ENCODE assay signal across 30 mouse cellular contexts in the genomic region with DNA sequence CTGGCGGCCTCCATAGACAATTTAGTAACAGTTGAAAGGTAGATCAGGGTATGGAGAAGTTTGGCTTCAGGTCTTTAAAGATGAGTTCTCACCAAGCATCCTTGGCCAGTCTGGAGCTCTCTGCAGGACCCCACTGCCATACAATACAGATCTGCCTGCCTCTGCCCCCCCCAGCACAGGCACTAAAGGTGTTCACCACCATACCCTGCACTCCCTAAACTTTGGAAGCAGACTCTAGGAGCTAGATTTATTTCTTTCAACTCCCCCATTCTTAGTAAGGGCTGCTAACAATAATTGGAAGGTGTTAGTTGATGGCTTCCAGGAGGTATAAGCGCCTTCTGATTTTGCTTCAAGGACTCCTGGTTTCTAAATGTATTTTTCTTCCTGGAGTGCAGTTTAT. TPM values are rescaled to one million over a fixed set of nuclear protein-coding genes. Genes with fewer than 3 reads are reported as not detected.
A peak's percentile ranks its signal among the peaks of the same experiment; 100 is the strongest.
DNase-seq lines count a peak whose midpoint lies in the region; ATAC-seq and TF ChIP-seq lines count a peak whose summit lies in the region.
"Had no signal": no experiment of that assay in that cellular context is flagged by ENCODE, and none has a peak within 500 bp of the region (broad histone marks: within the 10 kb centered on the region; RNA-seq: fewer than 3 reads in every experiment).

No protein-coding gene starts in this region.

- no peak overlapping the region for H3K27ac ChIP-seq in lung, embryonic 14.5 days (ENCODE audit: low read depth)
- H3K27ac ChIP-seq: embryonic facial prominence, embryonic 10.5 days; embryonic facial prominence, embryonic 12.5 days; forebrain, embryonic 13.5 days; forebrain, embryonic 15.5 days had no signal

- no peak for TF ChIP-seq POLR2A in lung, adult 2 months (IDR thresholded peaks at IDR 0.05; ENCODE audit: borderline replicate concordance, extremely low read depth, low read depth, low read length)

- no peaks in the 10 kb centered on the region for H3K27me3 ChIP-seq in lung, embryonic 14.5 days (ENCODE audit: insufficient read depth, low read length)
- H3K27me3 ChIP-seq: embryonic facial prominence, embryonic 12.5 days; forebrain, embryonic 13.5 days; forebrain, embryonic 15.5 days; Patski had no signal

- H3K36me3 ChIP-seq in lung, embryonic 14.5 days (ENCODE audit: insufficient read depth) = no peaks in the 10 kb centered on the region
- H3K36me3 ChIP-seq: embryonic facial prominence, embryonic 10.5 days; embryonic facial prominence, embryonic 12.5 days; forebrain, embryonic 15.5 days; G1E had no signal

- no peak overlapping the region for H3K9ac ChIP-seq in lung, embryonic 14.5 days
- H3K9ac ChIP-seq: embryonic facial prominence, embryonic 12.5 days; forebrain, embryonic 13.5 days; forebrain, embryonic 15.5 days; forebrain, postnatal 0 days had no signal

- no peaks in the 10 kb centered on the region for H3K9me3 ChIP-seq in lung, embryonic 14.5 days (ENCODE audit: low read depth, low read length)
- H3K9me3 ChIP-seq: embryonic facial prominence, embryonic 10.5 days; embryonic facial prominence, embryonic 12.5 days; forebrain, embryonic 13.5 days; forebrain, embryonic 15.5 days; G1E had no signal

- ATAC-seq in frontal cortex, adult (ENCODE audit: low TSS enrichment) = peak; percentile 38; the same call in 1 of the 2 replicates
- ATAC-seq in lung, embryonic 14.5 days (ENCODE audit: insufficient read depth) = no peak
- ATAC-seq: activated CD4-positive, CD25-positive, alpha-beta regulatory T cell, adult 4 months; CD4-positive, CD25-positive, alpha-beta regulatory T cell, adult 4 months; forebrain, embryonic 13.5 days; forebrain, embryonic 15.5 days; forebrain, postnatal 0 days; Patski had no signal

- TF ChIP-seq CTCF in lung, embryonic 14.5 days (IDR thresholded peaks at IDR 0.05; ENCODE audit: low read depth) = no peak
- TF ChIP-seq CTCF in lung, adult 2 months (IDR thresholded peaks at IDR 0.05; ENCODE audit: insufficient read depth, low read length) = no peak

- no peaks in the 10 kb centered on the region for H3K4me1 ChIP-seq in lung, embryonic 14.5 days (ENCODE audit: insufficient read depth)
- H3K4me1 ChIP-seq in lung, adult 2 months (ENCODE audit: control insufficient read depth, insufficient read depth, low read length) = no peaks in the 10 kb centered on the region
- H3K4me1 ChIP-seq: embryonic facial prominence, embryonic 10.5 days; embryonic facial prominence, embryonic 12.5 days; forebrain, embryonic 13.5 days; forebrain, embryonic 15.5 days had no signal

- DNase-seq in frontal cortex, adult 2 months (ENCODE audit: extremely low spot score in 1 of 2, low spot score in 1 of 2) = no peak
- DNase-seq in lung, embryonic 14.5 days = peak; percentile 9
- no peak for DNase-seq in lung, adult 2 months
- DNase-seq in forelimb bud, embryonic 11.5 days (ENCODE audit: low read depth, low spot score) = peak; percentile 57
- DNase-seq in adrenal gland, postnatal 14 days = no peak
- DNase-seq: adrenal gland, adult 8-10 months; adrenal gland, postnatal 25 days; B cell, adult 2 months; cerebellum, adult 11-12 months; cerebellum, adult 2 months; cerebellum, adult 9-10 months; cerebellum, postnatal 10 days; cerebellum, postnatal 25 days; forebrain, postnatal 0 days had no signal

- WGBS in lung, embryonic 14.5 days = 72% methylated on average over 2 of the region's 2 CpGs
- WGBS in lung, adult 2 months = 79% methylated on average over 2 of the region's 2 CpGs

- H3K4me3 ChIP-seq in lung, embryonic 14.5 days (ENCODE audit: low read depth, low read length) = no peak overlapping the region
- H3K4me3 ChIP-seq in lung, adult 2 months (replicated peaks; ENCODE audit: extremely low read depth, low read depth, low read length) = no peak overlapping the region
- H3K4me3 ChIP-seq: embryonic facial prominence, embryonic 10.5 days; embryonic facial prominence, embryonic 12.5 days; forebrain, embryonic 13.5 days; forebrain, embryonic 15.5 days had no signal

- no peak overlapping the region for H3K4me2 ChIP-seq in lung, embryonic 14.5 days
- H3K4me2 ChIP-seq: embryonic facial prominence, embryonic 12.5 days; forebrain, embryonic 13.5 days; forebrain, embryonic 15.5 days had no signal

RNA-seq across cellular contexts. Expression of a gene that starts 19.5 kb away (rescaled TPM):
- not detected in 2 replicates for polyA plus RNA-seq in frontal cortex, adult 2 months (2012; rRNA removed)
- not detected in 2 replicates for polyA plus RNA-seq in lung, embryonic 14.5 days (2014; fragmentation: Nextera tagmentation; extraction: Ambion mirVana)
- not detected in 2 replicates for polyA plus RNA-seq in lung, adult 2 months (2012; rRNA removed)
- total RNA-seq in adrenal gland, postnatal 14 days (2021) = not detected in 2 replicates
- total RNA-seq: adrenal gland, adult 18-20 months; adrenal gland, adult 8-10 months; adrenal gland, postnatal 25 days; adrenal gland, postnatal 4 days; CH12.LX; forebrain, postnatal 0 days; G1E had no signal
- polyA plus RNA-seq: brain, embryonic 14.5 days; cerebellum, adult 2 months; cortical plate, adult 2 months; embryonic facial prominence, embryonic 10.5 days; embryonic facial prominence, embryonic 12.5 days; embryonic facial prominence, embryonic 14.5 days; forebrain, embryonic 11.5 days; forebrain, embryonic 13.5 days; forebrain, embryonic 15.5 days; forebrain, postnatal 0 days; G1E; Patski had no signal

RNA-seq across cellular contexts. Expression of a gene that starts 27.8 kb away (rescaled TPM):
- polyA plus RNA-seq in frontal cortex, adult 2 months (2012; rRNA removed) = 0.04 TPM in 1 of 2 replicates, not detected in the other
- polyA plus RNA-seq in lung, embryonic 14.5 days (2014; fragmentation: Nextera tagmentation; extraction: Ambion mirVana) = not detected in 2 replicates
- polyA plus RNA-seq in lung, adult 2 months (2012; rRNA removed) = 0.11 TPM in 1 of 2 replicates, not detected in the other
- total RNA-seq in adrenal gland, postnatal 14 days (2021) = not detected in 2 replicates
- total RNA-seq: adrenal gland, adult 18-20 months; adrenal gland, adult 8-10 months; adrenal gland, postnatal 25 days; adrenal gland, postnatal 4 days; CH12.LX; forebrain, postnatal 0 days had no signal
- polyA plus RNA-seq: activated CD4-positive, CD25-positive, alpha-beta regulatory T cell, adult 4 months; brain, embryonic 14.5 days; CD4-positive, CD25-positive, alpha-beta regulatory T cell, adult 4 months; cerebellum, adult 2 months; cortical plate, adult 2 months; embryonic facial prominence, embryonic 10.5 days; embryonic facial prominence, embryonic 12.5 days; embryonic facial prominence, embryonic 14.5 days; forebrain, embryonic 11.5 days; forebrain, embryonic 13.5 days; forebrain, embryonic 15.5 days; G1E; Patski had no signal

Comparison
In these comparisons a context has a peak if more than half of its experiments do, and no peak if none do; other contexts are left out.
1. DNase-seq: peak in lung, embryonic 14.5 days (single experiment) and forelimb bud, embryonic 11.5 days (single experiment); none in frontal cortex, adult 2 months (0 of 2), lung, adult 2 months (single experiment) and adrenal gland, postnatal 14 days (single experiment).